Mouse (Mus musculus) cerebellum, adult 18-20 months (tissue): ENCODE measurements around the gene Pik3cb.

Source experiments
- DNase-seq, 2 experiments: peaks; one replicate each; pipeline ENCODE4 v3.0.0; 2021

Pik3cb gene

GRCm38 (mm10) chr9:99081308-99081707 is 59.1 kb downstream of the Pik3cb start:
- no peak for DNase-seq

GRCm38 (mm10) chr9:99080657-99081056 is 59.8 kb downstream of the Pik3cb start:
- no peak for DNase-seq

GRCm38 (mm10) chr9:99074462-99074861 is 66.0 kb downstream of the Pik3cb start:
- DNase-seq: no peak

- no peak for DNase-seq
Observed at GRCm38 (mm10) chr9:99072538-99072937, 67.9 kb downstream of the Pik3cb start.

GRCm38 (mm10) chr9:99065311-99065710 is 75.1 kb downstream of the Pik3cb start:
- DNase-seq: no peak

- no peak for DNase-seq
Observed at GRCm38 (mm10) chr9:99064216-99064615, 76.2 kb downstream of the Pik3cb start.

- DNase-seq: peak; percentile 74 to 76
Observed at GRCm38 (mm10) chr9:99062544-99062943, 77.9 kb downstream of the Pik3cb start.

- DNase-seq: peak; percentile 40 to 46
Observed at GRCm38 (mm10) chr9:99057751-99058150, 82.7 kb downstream of the Pik3cb start.

- DNase-seq: no peak
Observed at GRCm38 (mm10) chr9:99049760-99050159, 90.7 kb downstream of the Pik3cb start.

- no peak for DNase-seq
Observed at GRCm38 (mm10) chr9:99048724-99049250, 91.6 kb downstream of the Pik3cb start.

- DNase-seq: peak; percentile 61 to 76
Observed at GRCm38 (mm10) chr9:99044761-99045160, 95.7 kb downstream of the Pik3cb start.

GRCm38 (mm10) chr9:99042641-99043040 is 97.8 kb downstream of the Pik3cb start:
- DNase-seq: no peak

- DNase-seq: no peak
Observed at GRCm38 (mm10) chr9:99041994-99042393, 98.4 kb downstream of the Pik3cb start.

- DNase-seq: no peak
Observed at GRCm38 (mm10) chr9:99035575-99035974, 104.8 kb downstream of the Pik3cb start, which contains the start of gene Gm1123. Gene Gm1123 (minus strand): TSS chr9:99035715.

GRCm38 (mm10) chr9:99034111-99034510 is 106.3 kb downstream of the Pik3cb start:
- DNase-seq: no peak

- no peak for DNase-seq
Observed at GRCm38 (mm10) chr9:99032031-99032430, 108.4 kb downstream of the Pik3cb start.

- DNase-seq: no peak
Observed at GRCm38 (mm10) chr9:99021751-99022150, 118.7 kb downstream of the Pik3cb start.

- DNase-seq: no peak
Observed at GRCm38 (mm10) chr9:99021166-99021565, 119.3 kb downstream of the Pik3cb start.

GRCm38 (mm10) chr9:99017679-99018078 is 122.7 kb downstream of the Pik3cb start:
- no peak for DNase-seq

- no peak for DNase-seq
Observed at GRCm38 (mm10) chr9:99016759-99017158, 123.7 kb downstream of the Pik3cb start.

- DNase-seq: no peak
Observed at GRCm38 (mm10) chr9:99016301-99016700, 124.1 kb downstream of the Pik3cb start.

GRCm38 (mm10) chr9:99009898-99010199 is 130.6 kb downstream of the Pik3cb start:
- no peak for DNase-seq

- no peak for DNase-seq
Observed at GRCm38 (mm10) chr9:99009069-99009897, 131.1 kb downstream of the Pik3cb start.

GRCm38 (mm10) chr9:99001326-99001725 is 139.1 kb downstream of the Pik3cb start:
- no peak for DNase-seq

- DNase-seq: peak; percentile 77 to 84
Observed at GRCm38 (mm10) chr9:98999881-99000339, 140.5 kb downstream of the Pik3cb start.
